Mouse (Mus musculus): ENCODE measurements around the gene Rgs14.

- TF ChIP-seq CTCF (IDR thresholded peaks at IDR 0.05; ENCODE audit: low read depth, low read length): no peak
- no peak for TF ChIP-seq POLR2A (IDR thresholded peaks at IDR 0.05; ENCODE audit: borderline replicate concordance, low read depth, low read length)
These were observed 4.8 kb downstream of the Rgs14 start for GRCm38 (mm10) chr13:55374206-55374924.

All from bone marrow macrophage, adult 2 months (primary cell).